Mouse (Mus musculus): ENCODE measurements at regions not wholly inside any gene's neighbourhood (a gene's known extent, or its start where the extent isn't known, plus 50 kb on each side); places are given as distances from the start of the nearest gene placed in this dataset.

- no peak overlapping the region for H3K4me3 ChIP-seq
- no peaks in the 10 kb centered on the region for H3K36me3 ChIP-seq (ENCODE audit: control insufficient read depth, insufficient read depth, low read length)
- 21% methylated on average over 5 of the region's 5 CpGs for WGBS
- H3K9ac ChIP-seq (ENCODE audit: low read depth, low read length): no peak overlapping the region
- intact Hi-C loops (cut with DNase I): loop anchor here (10.0 kb wide), 1 partner anchor 1125 kb away; no protein-coding TSS in a partner anchor
- peak in 1 of 2 experiments; percentile 21 for DNase-seq
- TF ChIP-seq CTCF (IDR thresholded peaks at IDR 0.05): no peak
- 0 out of 2 replicates have a peak, but pooled peaks have one; percentile 34 for TF ChIP-seq EP300 (IDR thresholded peaks at IDR 0.05; ENCODE audit: insufficient read depth, low read depth, low read length)
- TF ChIP-seq POLR2A (IDR thresholded peaks at IDR 0.05; ENCODE audit: insufficient read depth, low read depth, low read length): no peak
- no peaks in the 10 kb centered on the region for H3K27me3 ChIP-seq (ENCODE audit: control insufficient read depth, insufficient read depth, low read length)
- no peak overlapping the region for H3K27ac ChIP-seq
- H3K4me1 ChIP-seq (ENCODE audit: control insufficient read depth, insufficient read depth, low read length): no peaks in the 10 kb centered on the region
- H3K79me2 ChIP-seq (replicated peaks; ENCODE audit: control insufficient read depth, insufficient read depth, low read length): no peaks in the 10 kb centered on the region
Measured at GRCm38 (mm10) chr2:51429716-51430115, 197.6 kb upstream of the Tas2r134 start.

- 71% methylated on average over 6 of the region's 6 CpGs for WGBS
- no peak for TF ChIP-seq CTCF (IDR thresholded peaks at IDR 0.05)
- TF ChIP-seq POLR2A (IDR thresholded peaks at IDR 0.05; ENCODE audit: insufficient read depth, low read depth, low read length): no peak
- TF ChIP-seq EP300 (IDR thresholded peaks at IDR 0.05; ENCODE audit: insufficient read depth, low read depth, low read length): no peak
- Histone ChIP-seq H3K4me3 (no peak overlapping the region), H3K36me3 (ENCODE audit: control insufficient read depth, insufficient read depth, low read length) (no peaks in the 10 kb centered on the region), H3K27me3 (ENCODE audit: control insufficient read depth, insufficient read depth, low read length) (no peaks in the 10 kb centered on the region), H3K9ac (ENCODE audit: low read depth, low read length) (no peak overlapping the region), H3K4me1 (ENCODE audit: control insufficient read depth, insufficient read depth, low read length) (no peaks in the 10 kb centered on the region), H3K79me2 (replicated peaks; ENCODE audit: control insufficient read depth, insufficient read depth, low read length) (no peaks in the 10 kb centered on the region), H3K27ac (no peak overlapping the region)
- DNase-seq: no peak
- intact Hi-C loops (cut with DNase I): no loop called here
Measured at GRCm38 (mm10) chr2:51422442-51422841, 204.9 kb upstream of the Tas2r134 start.

- no peaks in the 10 kb centered on the region for H3K79me2 ChIP-seq (replicated peaks; ENCODE audit: control insufficient read depth, insufficient read depth, low read length)
- no peaks in the 10 kb centered on the region for H3K27me3 ChIP-seq (ENCODE audit: control insufficient read depth, insufficient read depth, low read length)
- H3K9ac ChIP-seq (ENCODE audit: low read depth, low read length): no peak overlapping the region
- WGBS: 49% methylated on average over 10 of the region's 10 CpGs
- DNase-seq: no peak
- no peak overlapping the region for H3K4me3 ChIP-seq
- intact Hi-C loops (cut with DNase I): no loop called here
- H3K27ac ChIP-seq: no peak overlapping the region
- H3K36me3 ChIP-seq (ENCODE audit: control insufficient read depth, insufficient read depth, low read length): no peaks in the 10 kb centered on the region
- TF ChIP-seq EP300 (IDR thresholded peaks at IDR 0.05; ENCODE audit: insufficient read depth, low read depth, low read length): no peak
- no peaks in the 10 kb centered on the region for H3K4me1 ChIP-seq (ENCODE audit: control insufficient read depth, insufficient read depth, low read length)
Measured at GRCm38 (mm10) chr2:51417908-51418690, 209.2 kb upstream of the Tas2r134 start.

- Histone ChIP-seq H3K9ac (ENCODE audit: low read depth, low read length) (no peak overlapping the region), H3K36me3 (ENCODE audit: control insufficient read depth, insufficient read depth, low read length) (no peaks in the 10 kb centered on the region), H3K4me1 (ENCODE audit: control insufficient read depth, insufficient read depth, low read length) (no peaks in the 10 kb centered on the region), H3K27ac (no peak overlapping the region), H3K79me2 (replicated peaks; ENCODE audit: control insufficient read depth, insufficient read depth, low read length) (no peaks in the 10 kb centered on the region), H3K27me3 (ENCODE audit: control insufficient read depth, insufficient read depth, low read length) (no peaks in the 10 kb centered on the region), H3K4me3 (no peak overlapping the region)
- TF ChIP-seq CTCF (IDR thresholded peaks at IDR 0.05): no peak
- TF ChIP-seq EP300 (IDR thresholded peaks at IDR 0.05; ENCODE audit: insufficient read depth, low read depth, low read length): no peak
- TF ChIP-seq POLR2A (IDR thresholded peaks at IDR 0.05; ENCODE audit: insufficient read depth, low read depth, low read length): no peak
- intact Hi-C loops (cut with DNase I): no loop called here
- DNase-seq: no peak
- 92% methylated on average over 9 of the region's 9 CpGs for WGBS
Measured at GRCm38 (mm10) chr2:51388390-51388789, 238.9 kb upstream of the Tas2r134 start.

- Histone ChIP-seq H3K27ac (no peak overlapping the region), H3K9ac (ENCODE audit: low read depth, low read length) (no peak overlapping the region), H3K27me3 (ENCODE audit: control insufficient read depth, insufficient read depth, low read length) (no peaks in the 10 kb centered on the region), H3K79me2 (replicated peaks; ENCODE audit: control insufficient read depth, insufficient read depth, low read length) (no peaks in the 10 kb centered on the region), H3K4me3 (no peak overlapping the region), H3K36me3 (ENCODE audit: control insufficient read depth, insufficient read depth, low read length) (no peaks in the 10 kb centered on the region), H3K4me1 (ENCODE audit: control insufficient read depth, insufficient read depth, low read length) (no peaks in the 10 kb centered on the region)
- WGBS: 15% methylated on average over 1 of the region's 1 CpGs
- intact Hi-C loops (cut with DNase I): no loop called here
- no peak for DNase-seq
- TF ChIP-seq POLR2A (IDR thresholded peaks at IDR 0.05; ENCODE audit: insufficient read depth, low read depth, low read length) (no peak), EP300 (IDR thresholded peaks at IDR 0.05; ENCODE audit: insufficient read depth, low read depth, low read length) (no peak), CTCF (IDR thresholded peaks at IDR 0.05) (no peak)
Measured at GRCm38 (mm10) chr2:51387136-51387535, 238.2 kb upstream of the Rnd3 start.

- H3K79me2 ChIP-seq (replicated peaks; ENCODE audit: control insufficient read depth, insufficient read depth, low read length): no peaks in the 10 kb centered on the region
- H3K27me3 ChIP-seq (ENCODE audit: control insufficient read depth, insufficient read depth, low read length): no peaks in the 10 kb centered on the region
- DNase-seq: no peak
- TF ChIP-seq EP300 (IDR thresholded peaks at IDR 0.05; ENCODE audit: insufficient read depth, low read depth, low read length) (no peak), CTCF (IDR thresholded peaks at IDR 0.05) (no peak), POLR2A (IDR thresholded peaks at IDR 0.05; ENCODE audit: insufficient read depth, low read depth, low read length) (no peak)
- 79% methylated on average over 4 of the region's 4 CpGs for WGBS
- H3K4me3 ChIP-seq: no peak overlapping the region
- H3K4me1 ChIP-seq (ENCODE audit: control insufficient read depth, insufficient read depth, low read length): no peaks in the 10 kb centered on the region
- H3K9ac ChIP-seq (ENCODE audit: low read depth, low read length): no peak overlapping the region
- H3K36me3 ChIP-seq (ENCODE audit: control insufficient read depth, insufficient read depth, low read length): no peaks in the 10 kb centered on the region
- H3K27ac ChIP-seq: no peak overlapping the region
- intact Hi-C loops (cut with DNase I): no loop called here
Measured at GRCm38 (mm10) chr2:51376597-51376996, 227.7 kb upstream of the Rnd3 start.

Measured in heart, adult 2 months (tissue).